Mouse (Mus musculus) MEL (cell line): Measurements from ENCODE around the gene Gpr35. TPM values are rescaled to one million over a fixed set of nuclear protein-coding genes. Genes with fewer than 3 reads are reported as not detected.

ENCODE experiments used
- DNase-seq: peaks from one replicate; pipeline ENCODE4 v3.0.0; 2011; ENCODE audit warnings: low read depth, low spot score
- H3K27ac ChIP-seq: 2 replicates; pipeline ENCODE4 v1.5.1; 2012; ENCODE audit warnings: low read depth, mild to moderate bottlenecking, control low read depth, low read length, moderate library complexity; ENCODE audit not compliant: control insufficient read depth
- H3K27me3 ChIP-seq, 2 experiments: fragments of 150-350 bp in 1 of 2; sonication (generic) in 1 of 2; 2 replicates each; pipeline ENCODE4 v1.6.1; 2012; ENCODE audit warnings: low read length in 2 of 2, mild to moderate bottlenecking in 2 of 2, improper control_type of control experiment in 1 of 2, moderate library complexity in 1 of 2; ENCODE audit not compliant: insufficient read depth in 2 of 2, control insufficient read depth in 1 of 2
- H3K36me3 ChIP-seq, 2 experiments: 2 replicates each; pipeline ENCODE4 v1.6.1; 2012 to 2014; ENCODE audit warnings: low read length in 2 of 2, improper control_type of control experiment in 1 of 2, inconsistent platforms in 1 of 2, mild to moderate bottlenecking in 1 of 2; ENCODE audit not compliant: insufficient read depth in 2 of 2, control insufficient read depth in 1 of 2
- H3K4me1 ChIP-seq, 2 experiments: fragments of 150-350 bp in 1 of 2; sonication (generic) in 1 of 2; 2 replicates each; pipeline ENCODE4 v1.6.1; 2012; ENCODE audit warnings: low read length in 2 of 2, improper control_type of control experiment in 1 of 2, mild to moderate bottlenecking in 1 of 2; ENCODE audit not compliant: insufficient read depth in 2 of 2, control insufficient read depth in 1 of 2
- H3K4me3 ChIP-seq, 2 experiments: fragments of 150-350 bp in 1 of 2; sonication (generic) in 1 of 2; 2 replicates each; pipeline ENCODE4 v1.5.1; 2012; ENCODE audit warnings: low read depth in 2 of 2, low read length in 2 of 2, mild to moderate bottlenecking in 2 of 2, moderate library complexity in 2 of 2, control low read depth in 1 of 2, improper control_type of control experiment in 1 of 2; ENCODE audit not compliant: control insufficient read depth in 1 of 2, insufficient read depth in 1 of 2
- H3K79me2 ChIP-seq: 2 replicates; pipeline ENCODE4 v1.6.1; 2012; ENCODE audit warnings: mild to moderate bottlenecking, low read length, moderate library complexity; ENCODE audit not compliant: control insufficient read depth, poor library complexity, insufficient read depth
- H3K9ac ChIP-seq: 2 replicates; pipeline ENCODE4 v1.6.1; 2012; ENCODE audit warnings: low read depth, mild to moderate bottlenecking, control low read depth, low read length, moderate library complexity; ENCODE audit not compliant: control insufficient read depth, poor library complexity, severe bottlenecking
- H3K9me3 ChIP-seq: fragments of 150-350 bp; sonication (generic); replicated peaks from 2 replicates; pipeline ENCODE4 v1.6.1; 2012; ENCODE audit warnings: mild to moderate bottlenecking, low read length, improper control_type of control experiment, moderate library complexity; ENCODE audit not compliant: insufficient read depth
- BHLHE40 ChIP-seq: IDR thresholded peaks from 2 replicates; pipeline ENCODE4 v1.6.1; 2012; ENCODE audit warnings: low read depth, mild to moderate bottlenecking, inconsistent platforms, low read length, improper control_type of control experiment, borderline replicate concordance
- CHD1 ChIP-seq: IDR thresholded peaks from 2 replicates; pipeline ENCODE4 v1.6.1; 2012; ENCODE audit warnings: low read depth, mild to moderate bottlenecking, inconsistent platforms, low read length, improper control_type of control experiment
- CHD2 ChIP-seq: IDR thresholded peaks from 2 replicates; pipeline ENCODE4 v1.6.1; 2011; ENCODE audit warnings: low read length, improper control_type of control experiment
- CTCF ChIP-seq, 3 experiments: IDR thresholded peaks in 2 of 3; conservative IDR thresholded peaks in 1 of 3; 2 replicates each; pipeline ENCODE4 v1.5.1; 2011 to 2012; ENCODE audit warnings: low read length in 3 of 3, low read depth in 2 of 3, mild to moderate bottlenecking in 2 of 3, improper control_type of control experiment in 1 of 3, inconsistent platforms in 1 of 3, mixed read lengths in 1 of 3, moderate library complexity in 1 of 3; ENCODE audit not compliant: control insufficient read depth in 1 of 3, insufficient read depth in 1 of 3, poor library complexity in 1 of 3, severe bottlenecking in 1 of 3
- E2F4 ChIP-seq: IDR thresholded peaks from 2 replicates; pipeline ENCODE4 v1.6.1; 2011; ENCODE audit warnings: low read depth, low read length, improper control_type of control experiment, borderline replicate concordance
- ETS1 ChIP-seq: IDR thresholded peaks from 2 replicates; pipeline ENCODE4 v1.6.1; 2012; ENCODE audit warnings: low read depth, mild to moderate bottlenecking, inconsistent platforms, low read length, improper control_type of control experiment, moderate library complexity
- GABPA ChIP-seq: IDR thresholded peaks from 2 replicates; pipeline ENCODE4 v1.6.1; 2012; ENCODE audit warnings: low read depth, mild to moderate bottlenecking, inconsistent platforms, low read length, improper control_type of control experiment, moderate library complexity
- GATA1 ChIP-seq: IDR thresholded peaks from 2 replicates; pipeline ENCODE4 v1.6.1; 2011; ENCODE audit warnings: low read depth, low read length, improper control_type of control experiment
- HCFC1 ChIP-seq: IDR thresholded peaks from 2 replicates; pipeline ENCODE4 v1.6.1; 2012; ENCODE audit warnings: low read depth, mild to moderate bottlenecking, inconsistent platforms, low read length, improper control_type of control experiment, moderate library complexity
- JUND ChIP-seq: IDR thresholded peaks from 2 replicates; pipeline ENCODE4 v1.6.1; 2011; ENCODE audit warnings: low read depth, mild to moderate bottlenecking, improper control_type of control experiment, low read length
- KAT2A ChIP-seq: conservative IDR thresholded peaks from 2 replicates; pipeline ENCODE4 v1.6.1; 2012; ENCODE audit warnings: low read depth, low read length, improper control_type of control experiment, inconsistent platforms
- MAFK ChIP-seq: IDR thresholded peaks from 2 replicates; pipeline ENCODE4 v1.6.1; 2011; ENCODE audit warnings: low read depth, mild to moderate bottlenecking, low read length, improper control_type of control experiment, borderline replicate concordance
- MAX ChIP-seq: IDR thresholded peaks from 2 replicates; pipeline ENCODE4 v1.6.1; 2011; ENCODE audit warnings: low read length, improper control_type of control experiment
- MAZ ChIP-seq: IDR thresholded peaks from 2 replicates; pipeline ENCODE4 v1.6.1; 2012; ENCODE audit warnings: low read depth, mild to moderate bottlenecking, inconsistent platforms, low read length, improper control_type of control experiment
- MXI1 ChIP-seq: IDR thresholded peaks from 2 replicates; pipeline ENCODE4 v1.6.1; 2011; ENCODE audit warnings: mild to moderate bottlenecking, low read depth, low read length, improper control_type of control experiment
- MYC ChIP-seq: IDR thresholded peaks from 2 replicates; pipeline ENCODE4 v1.6.1; 2011; ENCODE audit warnings: low read depth, mild to moderate bottlenecking, low read length, improper control_type of control experiment, moderate library complexity
- NELFE ChIP-seq: IDR thresholded peaks from 2 replicates; pipeline ENCODE4 v1.6.1; 2011; ENCODE audit warnings: low read depth, low read length, improper control_type of control experiment
- NRF1 ChIP-seq: IDR thresholded peaks from 2 replicates; pipeline ENCODE4 v1.6.1; 2014; ENCODE audit warnings: low read depth, mild to moderate bottlenecking, inconsistent platforms, low read length, improper control_type of control experiment, moderate library complexity; ENCODE audit not compliant: poor library complexity, insufficient read depth, severe bottlenecking
- POLR2A ChIP-seq, 2 experiments: IDR thresholded peaks; 2 replicates each; pipeline ENCODE4 v1.6.1; 2011 to 2012; ENCODE audit warnings: low read length in 2 of 2, mild to moderate bottlenecking in 2 of 2, control low read depth in 1 of 2, improper control_type of control experiment in 1 of 2, low read depth in 1 of 2, moderate library complexity in 1 of 2; ENCODE audit not compliant: control insufficient read depth in 1 of 2, insufficient read depth in 1 of 2, poor library complexity in 1 of 2
- POLR2AphosphoS2 ChIP-seq: IDR thresholded peaks from 2 replicates; pipeline ENCODE4 v1.6.1; 2011; ENCODE audit warnings: low read length, improper control_type of control experiment
- RCOR1 ChIP-seq: IDR thresholded peaks from 2 replicates; pipeline ENCODE4 v1.6.1; 2012; ENCODE audit warnings: low read depth, mild to moderate bottlenecking, inconsistent platforms, low read length, improper control_type of control experiment
- SIN3A ChIP-seq: IDR thresholded peaks from 2 replicates; pipeline ENCODE4 v1.6.1; 2012; ENCODE audit warnings: low read length, improper control_type of control experiment, inconsistent platforms
- SMC3 ChIP-seq: IDR thresholded peaks from 2 replicates; pipeline ENCODE4 v1.6.1; 2011; ENCODE audit warnings: low read depth, low read length, improper control_type of control experiment
- TAL1 ChIP-seq: IDR thresholded peaks from 2 replicates; pipeline ENCODE4 v1.6.1; 2012; ENCODE audit warnings: mild to moderate bottlenecking, inconsistent platforms, low read length, moderate library complexity, mixed read lengths
- TBP ChIP-seq: IDR thresholded peaks from 2 replicates; pipeline ENCODE4 v1.8.0; 2011; ENCODE audit warnings: low read depth, low read length, improper control_type of control experiment
- TCF12 ChIP-seq: IDR thresholded peaks from 2 replicates; pipeline ENCODE4 v1.6.1; 2014; ENCODE audit warnings: low read depth, mild to moderate bottlenecking, inconsistent platforms, low read length, improper control_type of control experiment, moderate library complexity
- USF1 ChIP-seq: IDR thresholded peaks from 2 replicates; pipeline ENCODE4 v1.6.1; 2014; ENCODE audit warnings: low read depth, mild to moderate bottlenecking, inconsistent platforms, low read length, improper control_type of control experiment, moderate library complexity
- USF2 ChIP-seq, 2 experiments: IDR thresholded peaks; 2 replicates each; pipeline ENCODE4 v1.6.1; 2011 to 2012; ENCODE audit warnings: improper control_type of control experiment in 2 of 2, low read length in 2 of 2, borderline replicate concordance in 1 of 2, inconsistent platforms in 1 of 2, low read depth in 1 of 2, mild to moderate bottlenecking in 1 of 2; ENCODE audit not compliant: insufficient read depth in 1 of 2
- ZC3H11A ChIP-seq: IDR thresholded peaks from 2 replicates; pipeline ENCODE4 v1.6.1; 2012; ENCODE audit warnings: low read depth, mild to moderate bottlenecking, inconsistent platforms, low read length, improper control_type of control experiment
- ZKSCAN1 ChIP-seq: IDR thresholded peaks from 2 replicates; pipeline ENCODE4 v1.6.1; 2012; ENCODE audit warnings: low read depth, mild to moderate bottlenecking, inconsistent platforms, low read length, improper control_type of control experiment, moderate library complexity
- ZMIZ1 ChIP-seq: IDR thresholded peaks from 2 replicates; pipeline ENCODE4 v1.6.1; 2012; ENCODE audit warnings: low read depth, mild to moderate bottlenecking, inconsistent platforms, low read length, improper control_type of control experiment, moderate library complexity
- ZNF384 ChIP-seq: IDR thresholded peaks from 2 replicates; pipeline ENCODE4 v1.6.1; 2012; ENCODE audit warnings: low read depth, mild to moderate bottlenecking, inconsistent platforms, low read length, improper control_type of control experiment
- polyA plus RNA-seq, 2 experiments: library from polyadenylated mRNA; stranded (reverse) in 1 of 2; unstranded in 1 of 2; fragments of >175 nt in 1 of 2; fragments of >200 nt in 1 of 2; gene quantifications; 2 replicates each; pipeline versions ENCODE4 v1.2.1 to v1.2.4; 2012; ENCODE audit warnings: low replicate concordance in 2 of 2, low read depth in 1 of 2; ENCODE audit not compliant: insufficient read length in 2 of 2, insufficient read depth in 1 of 2, missing spikeins in 1 of 2
- total RNA-seq: library from RNA; depleted of rRNA; stranded (reverse); fragments of 300-350 nt; gene quantifications from 2 replicates; pipeline ENCODE4 v1.2.3, GENCODE M21; 2012

Gpr35 gene
- total and polyA plus RNA-seq, 3 experiments = 0.22 TPM; not detected in 2

DNA sequence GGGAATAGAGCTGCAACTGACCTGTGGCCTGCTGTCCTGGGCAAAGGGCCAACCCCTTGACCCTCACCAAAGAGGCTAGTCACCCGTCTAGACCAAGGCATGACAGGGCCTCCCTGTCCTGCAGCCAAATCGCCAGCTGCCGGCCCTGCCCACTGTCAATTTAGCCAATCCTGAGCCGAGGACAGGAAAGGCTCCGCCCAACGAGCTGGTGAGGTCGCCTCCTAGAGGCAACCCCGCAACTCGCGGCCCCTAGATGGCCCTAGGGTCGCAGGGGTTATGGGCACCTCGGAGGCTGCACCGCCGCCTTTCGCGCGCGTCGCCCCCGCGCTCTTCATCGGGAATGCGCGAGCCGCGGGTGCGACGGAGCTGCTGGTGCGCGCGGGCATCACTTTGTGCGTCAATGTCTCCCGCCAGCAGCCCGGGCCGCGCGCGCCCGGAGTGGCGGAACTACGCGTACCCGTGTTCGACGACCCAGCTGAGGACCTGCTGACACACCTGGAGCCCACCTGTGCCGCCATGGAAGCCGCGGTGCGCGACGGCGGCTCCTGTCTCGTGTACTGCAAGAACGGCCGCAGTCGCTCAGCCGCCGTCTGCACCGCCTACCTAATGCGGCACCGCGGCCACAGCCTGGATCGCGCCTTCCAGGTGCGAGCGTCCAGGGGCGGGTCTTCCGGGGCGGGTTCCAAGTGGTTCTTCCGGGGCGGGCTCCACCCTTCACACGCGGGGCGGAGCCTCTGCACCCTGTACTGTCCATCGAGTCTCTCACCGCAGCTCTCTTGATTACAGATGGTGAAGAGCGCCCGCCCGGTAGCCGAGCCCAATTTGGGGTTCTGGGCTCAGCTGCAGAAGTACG, 43.7 kb upstream of the Gpr35 start, which contains the start of gene Dusp28 (continued):
- TF ChIP-seq POLR2AphosphoS2 (peak; percentile 94; the same call in 1 of the 2 replicates), CTCF (IDR thresholded peaks at IDR 0.05 in 2 of 3, conservative IDR thresholded peaks at IDR 0.05 in 1 of 3; ENCODE audit: control insufficient read depth in 1 of 3, insufficient read depth in 1 of 3, low read depth in 2 of 3, low read length in 3 of 3, poor library complexity in 1 of 3, severe bottlenecking in 1 of 3) (peak; percentile 22 to 71 (median 63); a peak in 4 of 6 replicates), CHD2 (no peak), SMC3 (peak; percentile 26; the same call in 1 of the 2 replicates), ZC3H11A (no peak)

DNA sequence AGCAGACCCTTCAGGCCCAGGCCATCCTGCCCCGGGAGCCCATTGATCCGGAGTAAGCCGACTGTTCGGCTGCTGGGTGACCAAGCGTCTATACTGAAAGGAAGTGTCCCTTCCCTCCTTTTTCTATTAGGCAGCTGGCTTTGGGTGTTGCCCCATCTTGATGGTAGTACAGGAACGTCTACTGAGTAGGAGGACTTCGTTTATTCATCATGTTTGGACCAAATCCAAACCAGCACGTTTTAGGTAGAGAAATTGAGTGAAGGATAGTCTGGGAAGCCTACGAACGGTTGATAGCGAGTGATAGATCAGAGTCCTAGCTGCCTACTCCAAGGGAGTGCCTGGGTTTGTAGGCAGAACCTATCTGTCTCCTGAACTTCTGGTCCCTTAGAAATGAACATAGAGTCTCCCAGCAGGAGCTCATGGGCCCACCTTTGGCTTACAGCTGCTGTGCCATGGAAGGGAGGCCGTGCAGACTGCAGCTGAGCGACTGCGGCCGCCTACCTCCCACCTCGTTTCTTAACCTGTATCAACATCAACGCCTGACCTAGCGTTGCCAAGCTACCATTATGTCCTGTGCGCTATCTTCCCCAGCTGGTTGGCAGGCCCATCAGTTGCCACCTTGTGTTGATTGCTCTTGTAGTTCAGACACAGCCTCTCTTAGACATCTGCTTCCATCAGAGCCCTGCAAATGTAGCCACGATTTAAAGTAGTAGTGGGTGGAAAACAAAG, 42.9 kb upstream of the Gpr35 start:
- H3K4me1 ChIP-seq = peaks cover 13 to 40% of the 10 kb centered on the region in 2 experiments
- TF ChIP-seq KAT2A = no peak
- TF ChIP-seq ZC3H11A = no peak
- no peak for TF ChIP-seq JUND
- TF ChIP-seq E2F4 = no peak
- TF ChIP-seq GATA1 = no peak
- no peak for TF ChIP-seq POLR2A (IDR thresholded peaks at IDR 0.05; ENCODE audit: control insufficient read depth in 1 of 2, insufficient read depth in 1 of 2, low read depth in 1 of 2, low read length in 2 of 2, poor library complexity in 1 of 2)
- TF ChIP-seq HCFC1 = no peak
- no peak for TF ChIP-seq GABPA
- peak; percentile 85 for TF ChIP-seq MAX
- peak; percentile 68 for TF ChIP-seq ETS1
- peak; percentile 77 for TF ChIP-seq MXI1
- no peak for TF ChIP-seq CHD1
- peak; percentile 96 for TF ChIP-seq BHLHE40
- no peak for TF ChIP-seq SMC3
- TF ChIP-seq ZNF384 = no peak
- no peak for TF ChIP-seq CHD2
- TF ChIP-seq NELFE = no peak
- no peak for TF ChIP-seq USF2 (IDR thresholded peaks at IDR 0.05; ENCODE audit: borderline replicate concordance in 1 of 2, insufficient read depth in 1 of 2, low read depth in 1 of 2, low read length in 2 of 2)
- no peak for TF ChIP-seq MAZ
- TF ChIP-seq RCOR1 = no peak
- TF ChIP-seq ZKSCAN1 = no peak
- TF ChIP-seq MAFK = no peak
- TF ChIP-seq TCF12 = peak; percentile 40; the same call in 1 of the 2 replicates
- no peak for TF ChIP-seq POLR2AphosphoS2
- peak; percentile 61 for TF ChIP-seq SIN3A
- TF ChIP-seq MYC = peak; percentile 79; the same call in 1 of the 2 replicates
- no peak for TF ChIP-seq NRF1
- TF ChIP-seq ZMIZ1 = no peak
- TF ChIP-seq USF1 = no peak
- peak; percentile 45 for TF ChIP-seq TAL1
- TF ChIP-seq TBP = no peak

More for the DNA sequence above, 42.9 kb upstream of the Gpr35 start:
- H3K4me3 ChIP-seq = peak overlapping the region; percentile 68 to 90
- peaks cover 0 to 25% of the 10 kb centered on the region in 2 experiments; a peak in 2 of 4 replicates for H3K36me3 ChIP-seq
- H3K27me3 ChIP-seq = no peaks in the 10 kb centered on the region
- DNase-seq = peak; percentile 91
- H3K27ac ChIP-seq = peak overlapping the region; percentile 97
- H3K79me2 ChIP-seq = peaks cover 31% of the 10 kb centered on the region
- H3K9ac ChIP-seq = peak overlapping the region; percentile 88
- H3K9me3 ChIP-seq = no peaks in the 10 kb centered on the region
